Mouse (Mus musculus) brain, embryonic 14.5 days (tissue): Measurements from ENCODE around the gene Gpatch4.

Source experiments
- CTCF ChIP-seq: fragments of 200-500 bp; IDR thresholded peaks from 2 replicates; pipeline ENCODE4 v1.5.1; 2012; ENCODE audit warnings: inconsistent platforms, mild to moderate bottlenecking, moderate library complexity, borderline replicate concordance; ENCODE audit not compliant: insufficient read depth, insufficient read length; ENCODE audit errors: extremely low read depth
- POLR2A ChIP-seq: fragments of 200-500 bp; IDR thresholded peaks from 2 replicates; pipeline ENCODE4 v1.6.1; 2012; ENCODE audit warnings: mild to moderate bottlenecking, inconsistent platforms, borderline replicate concordance; ENCODE audit not compliant: poor library complexity, insufficient read depth, insufficient read length, severe bottlenecking; ENCODE audit errors: extremely low read depth

DNA sequence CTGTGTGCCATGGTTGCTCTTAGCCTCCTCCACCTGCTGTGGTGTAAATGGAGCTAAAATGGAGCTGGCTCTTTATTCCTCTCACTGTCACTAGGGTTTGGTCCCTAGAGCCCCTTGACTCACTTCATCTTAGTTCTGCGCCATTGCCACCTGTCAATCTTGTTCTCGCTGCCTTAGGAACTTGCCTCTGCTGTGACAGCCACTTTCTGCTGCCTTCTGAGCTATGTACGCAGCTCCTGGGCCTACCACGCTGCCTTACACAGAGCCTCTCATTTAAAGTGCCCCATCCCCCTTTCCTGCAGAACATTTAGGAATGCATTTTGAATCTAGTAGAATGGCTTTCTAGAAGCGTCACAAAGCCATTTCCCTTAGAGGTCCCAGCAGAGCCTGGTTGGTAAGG, 51.2 kb downstream of the Gpatch4 start:
- TF ChIP-seq CTCF, result no peak
- TF ChIP-seq POLR2A, result no peak
